Mouse (Mus musculus) lung, adult 2 months (tissue): ENCODE measurements around the gene Gcgr.

Source experiments
- CTCF ChIP-seq: fragments of 200-500 bp; IDR thresholded peaks from 2 replicates; pipeline ENCODE4 v1.5.1; 2011; ENCODE audit warnings: mild to moderate bottlenecking, low read length, control low read depth; ENCODE audit not compliant: insufficient read depth
- POLR2A ChIP-seq: fragments of 200-500 bp; IDR thresholded peaks from 2 replicates; pipeline ENCODE4 v1.6.1; 2011; ENCODE audit warnings: low read depth, mild to moderate bottlenecking, control low read depth, low read length, borderline replicate concordance; ENCODE audit errors: extremely low read depth

GRCm38 (mm10) chr11:120581490-120582267 is 51.2 kb downstream of the Gcgr start, which contains the start of gene Arhgdia:
- no peak for TF ChIP-seq CTCF
- peak; percentile 92 for TF ChIP-seq POLR2A
